Mouse (Mus musculus) lung, embryonic 15.5 days (tissue): ENCODE measurements at regions not wholly inside any gene's neighbourhood (a gene's known extent, or its start where the extent isn't known, plus 50 kb on each side); places are given as distances from the start of the nearest gene placed in this dataset.

Experiments
- ATAC-seq: fragments of 200-750 bp; cut with Nextera tagmentation; 2 replicates; pipeline ENCODE4 v1.8.0; 2017; ENCODE audit warnings: moderate number of reproducible peaks, borderline replicate concordance; ENCODE audit not compliant: low FRiP score, low TSS enrichment; ENCODE audit errors: extremely low read depth
- H3K27ac ChIP-seq: fragments of 300-500 bp; sonication (generic); 2 replicates; pipeline ENCODE4 v1.5.1; 2015; ENCODE audit warnings: moderate library complexity, mild to moderate bottlenecking, inconsistent platforms
- H3K27me3 ChIP-seq: fragments of 300-500 bp; sonication (generic); 2 replicates; pipeline ENCODE4 v1.6.1; 2015; ENCODE audit warnings: inconsistent platforms
- H3K36me3 ChIP-seq: fragments of 300-500 bp; sonication (generic); 2 replicates; pipeline ENCODE4 v1.6.1; 2015; ENCODE audit warnings: inconsistent platforms
- H3K4me1 ChIP-seq: fragments of 300-500 bp; sonication (generic); 2 replicates; pipeline ENCODE4 v1.6.1; 2015; ENCODE audit warnings: inconsistent platforms
- H3K4me2 ChIP-seq: fragments of 300-500 bp; sonication (generic); 2 replicates; pipeline ENCODE4 v1.6.1; 2015; ENCODE audit warnings: inconsistent platforms, mild to moderate bottlenecking, moderate library complexity
- H3K4me3 ChIP-seq: fragments of 300-500 bp; sonication (generic); 2 replicates; pipeline ENCODE4 v1.5.1; 2015; ENCODE audit warnings: mild to moderate bottlenecking, inconsistent platforms
- H3K9ac ChIP-seq: fragments of 300-500 bp; sonication (generic); 2 replicates; pipeline ENCODE4 v1.6.1; 2015; ENCODE audit warnings: inconsistent platforms
- H3K9me3 ChIP-seq: fragments of 300-500 bp; sonication (generic); 2 replicates; pipeline ENCODE4 v1.6.1; 2016; ENCODE audit warnings: inconsistent platforms
- WGBS: fragments of 180-500 bp; shearing (Covaris S2); methylation state at CpG from one replicate; pipeline ENCODE4 v1.1.7; 2015; 5-methylcytosine and 5-hydroxymethylcytosine counted together

DNA sequence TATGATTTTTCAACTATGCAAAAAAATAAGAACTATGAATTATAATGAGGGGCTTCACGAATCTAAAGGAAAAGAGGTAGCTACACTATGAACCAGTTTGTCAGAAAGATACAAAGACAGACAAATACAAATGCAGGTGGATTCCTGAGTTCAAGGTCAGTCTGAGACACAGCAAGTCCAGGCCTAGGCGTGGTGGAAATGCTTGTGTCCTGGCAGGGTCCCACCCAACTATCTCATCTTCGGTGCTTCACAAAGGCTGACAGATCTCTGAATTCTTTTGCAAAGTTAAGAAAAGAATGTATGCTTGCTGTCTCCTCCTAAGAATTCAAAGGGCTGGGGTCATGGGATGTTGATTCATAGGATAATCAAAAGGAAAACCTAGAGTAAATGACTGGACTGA is 132.9 kb upstream of the Abca1 start:
- WGBS, result 88% methylated on average over 3 of the region's 3 CpGs

GRCm38 (mm10) chr4:53277741-53278525 is 118.2 kb upstream of the Abca1 start:
- Histone ChIP-seq H3K27ac (no peak overlapping the region), H3K9me3 (no peaks in the 10 kb centered on the region), H3K4me3 (no peak overlapping the region), H3K27me3 (no peaks in the 10 kb centered on the region), H3K36me3 (no peaks in the 10 kb centered on the region), H3K4me1 (peaks cover 3% of the 10 kb centered on the region; the same call in 1 of the 2 replicates), H3K9ac (no peak overlapping the region), H3K4me2 (no peak overlapping the region)
- ATAC-seq, result no peak
- WGBS, result 36% methylated on average over 12 of the region's 12 CpGs

More for the DNA sequence above, 132.9 kb upstream of the Abca1 start:
- Histone ChIP-seq H3K36me3 (no peaks in the 10 kb centered on the region), H3K27ac (no peak overlapping the region), H3K4me2 (no peak overlapping the region), H3K27me3 (no peaks in the 10 kb centered on the region), H3K4me3 (no peak overlapping the region), H3K9ac (no peak overlapping the region), H3K9me3 (0 out of 2 replicates have a peak, but pooled peaks cover 3% of the 10 kb centered on the region), H3K4me1 (no peaks in the 10 kb centered on the region)
- no peak for ATAC-seq

- no peaks in the 10 kb centered on the region for H3K27me3 ChIP-seq
- H3K36me3 ChIP-seq, result no peaks in the 10 kb centered on the region
- no peak overlapping the region for H3K4me2 ChIP-seq
- H3K4me1 ChIP-seq, result no peaks in the 10 kb centered on the region
- peak; percentile 46; the same call in 1 of the 2 replicates for ATAC-seq
- 73% methylated on average over 10 of the region's 10 CpGs for WGBS
- H3K9ac ChIP-seq, result no peak overlapping the region
- H3K27ac ChIP-seq, result peak overlapping the region; percentile 70; the same call in 1 of the 2 replicates
- H3K4me3 ChIP-seq, result no peak overlapping the region
- H3K9me3 ChIP-seq, result no peaks in the 10 kb centered on the region
Observed at GRCm38 (mm10) chr4:53270433-53270832, 110.7 kb upstream of the Abca1 start.

- H3K36me3 ChIP-seq, result no peaks in the 10 kb centered on the region
- ATAC-seq, result peak; percentile 72; the same call in 1 of the 2 replicates
- no peaks in the 10 kb centered on the region for H3K27me3 ChIP-seq
- no peak overlapping the region for H3K9ac ChIP-seq
- no peak overlapping the region for H3K4me2 ChIP-seq
- 51% methylated on average over 5 of the region's 5 CpGs for WGBS
- H3K27ac ChIP-seq, result peak overlapping the region; percentile 70
- no peaks in the 10 kb centered on the region for H3K4me1 ChIP-seq
- H3K4me3 ChIP-seq, result no peak overlapping the region
- no peaks in the 10 kb centered on the region for H3K9me3 ChIP-seq
Observed at GRCm38 (mm10) chr4:53269999-53270398, 110.3 kb upstream of the Abca1 start.

DNA sequence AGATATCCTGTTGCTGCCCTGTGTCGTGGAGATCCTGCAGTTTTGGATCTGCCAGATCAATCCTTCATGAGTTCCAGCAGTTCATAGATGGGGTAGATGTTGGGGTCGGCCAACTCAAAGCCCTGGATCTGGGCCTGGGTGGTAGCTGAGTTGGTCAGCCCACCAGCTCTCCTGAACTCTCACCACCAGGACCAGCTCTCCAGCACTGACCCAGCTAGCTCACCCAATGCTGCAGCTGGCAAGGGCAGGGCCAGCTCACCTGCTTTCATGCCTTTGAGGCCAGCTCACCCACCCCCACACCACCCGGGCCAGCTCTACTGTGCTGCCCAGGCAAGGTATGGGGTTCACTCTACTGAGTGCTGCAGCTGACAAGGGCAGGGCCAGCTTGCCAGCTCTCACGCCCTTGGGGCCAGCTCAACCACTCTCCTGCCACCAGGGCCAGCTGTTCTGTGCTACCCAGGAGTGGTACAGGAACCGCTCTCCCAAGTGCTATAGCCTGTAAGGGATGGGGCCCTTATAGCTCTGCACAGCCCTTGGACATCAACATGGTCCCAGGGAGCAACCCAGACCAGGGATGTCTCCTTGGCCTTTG is 109.7 kb upstream of the Abca1 start:
- Histone ChIP-seq H3K27ac (peak overlapping the region; percentile 70), H3K4me1 (peaks cover 3% of the 10 kb centered on the region), H3K9ac (no peak overlapping the region), H3K9me3 (no peaks in the 10 kb centered on the region), H3K4me3 (no peak overlapping the region), H3K4me2 (no peak overlapping the region), H3K27me3 (no peaks in the 10 kb centered on the region), H3K36me3 (no peaks in the 10 kb centered on the region)
- WGBS, result 86% methylated on average over 5 of the region's 5 CpGs
- peak; percentile 37; the same call in 1 of the 2 replicates for ATAC-seq

DNA sequence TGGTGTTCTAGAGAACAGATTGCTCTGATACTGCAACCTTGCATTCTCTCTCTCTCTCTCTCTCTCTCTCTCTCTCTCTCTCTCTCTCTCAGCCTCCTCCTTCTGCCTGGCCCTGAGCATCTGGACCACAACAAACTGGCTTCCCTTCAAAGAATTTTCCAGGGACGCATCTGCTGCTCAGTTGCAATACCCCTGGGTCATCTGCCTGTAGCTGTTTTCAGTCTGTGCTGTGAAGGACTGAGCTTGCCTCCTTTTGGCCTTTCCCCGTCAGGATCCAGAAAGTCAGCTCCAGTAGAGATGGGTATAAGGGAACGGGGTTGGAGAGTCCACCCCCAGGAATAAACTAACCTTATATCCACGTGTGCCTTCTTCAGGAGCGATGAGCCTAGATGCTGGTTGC is 105.2 kb upstream of the Abca1 start:
- no peak for ATAC-seq
- H3K36me3 ChIP-seq, result no peaks in the 10 kb centered on the region

DNA sequence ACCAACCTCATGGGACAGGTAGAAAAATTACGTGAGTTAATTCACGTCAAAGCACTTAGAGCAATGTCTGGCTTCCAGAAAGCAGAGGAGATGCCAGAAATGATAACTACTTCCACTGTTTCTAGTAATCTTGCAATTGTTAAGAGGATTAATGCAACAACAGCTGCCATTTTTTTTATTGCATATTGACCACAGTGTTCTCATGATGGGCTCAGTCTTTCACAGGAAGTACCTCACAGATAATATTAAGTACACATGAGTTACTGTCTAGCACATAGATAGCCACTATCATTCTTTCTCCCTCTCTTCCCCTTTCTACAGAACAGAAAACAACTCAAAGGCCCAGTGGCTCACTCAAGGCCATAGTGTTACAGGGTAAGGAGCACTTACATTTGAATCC is 104.8 kb upstream of the Abca1 start:
- WGBS, result 65% methylated on average over 2 of the region's 2 CpGs
- ATAC-seq, result no peak

More for the DNA sequence above, 105.2 kb upstream of the Abca1 start:
- Histone ChIP-seq H3K4me2 (no peak overlapping the region), H3K4me3 (no peak overlapping the region), H3K27me3 (no peaks in the 10 kb centered on the region), H3K27ac (no peak overlapping the region), H3K9me3 (no peaks in the 10 kb centered on the region), H3K4me1 (peaks cover 18% of the 10 kb centered on the region), H3K9ac (no peak overlapping the region)
- 76% methylated on average over 5 of the region's 5 CpGs for WGBS

GRCm38 (mm10) chr4:53263776-53264175 is 104.1 kb upstream of the Abca1 start:
- H3K4me1 ChIP-seq, result peaks cover 18% of the 10 kb centered on the region
- H3K27ac ChIP-seq, result peak overlapping the region; percentile 9; the same call in 1 of the 2 replicates
- H3K4me2 ChIP-seq, result 0 out of 2 replicates have a peak overlapping the region, but pooled peaks have one; percentile 4
- no peaks in the 10 kb centered on the region for H3K27me3 ChIP-seq
- no peak overlapping the region for H3K4me3 ChIP-seq
- no peak overlapping the region for H3K9ac ChIP-seq
- no peaks in the 10 kb centered on the region for H3K9me3 ChIP-seq
- peak; percentile 95 for ATAC-seq
- 17% methylated on average over 13 of the region's 13 CpGs for WGBS
- no peaks in the 10 kb centered on the region for H3K36me3 ChIP-seq

More for the DNA sequence above, 104.8 kb upstream of the Abca1 start:
- no peaks in the 10 kb centered on the region for H3K9me3 ChIP-seq
- no peaks in the 10 kb centered on the region for H3K36me3 ChIP-seq
- no peak overlapping the region for H3K4me2 ChIP-seq
- no peak overlapping the region for H3K27ac ChIP-seq
- H3K4me1 ChIP-seq, result peaks cover 18% of the 10 kb centered on the region
- no peaks in the 10 kb centered on the region for H3K27me3 ChIP-seq
- no peak overlapping the region for H3K9ac ChIP-seq
- H3K4me3 ChIP-seq, result no peak overlapping the region

DNA sequence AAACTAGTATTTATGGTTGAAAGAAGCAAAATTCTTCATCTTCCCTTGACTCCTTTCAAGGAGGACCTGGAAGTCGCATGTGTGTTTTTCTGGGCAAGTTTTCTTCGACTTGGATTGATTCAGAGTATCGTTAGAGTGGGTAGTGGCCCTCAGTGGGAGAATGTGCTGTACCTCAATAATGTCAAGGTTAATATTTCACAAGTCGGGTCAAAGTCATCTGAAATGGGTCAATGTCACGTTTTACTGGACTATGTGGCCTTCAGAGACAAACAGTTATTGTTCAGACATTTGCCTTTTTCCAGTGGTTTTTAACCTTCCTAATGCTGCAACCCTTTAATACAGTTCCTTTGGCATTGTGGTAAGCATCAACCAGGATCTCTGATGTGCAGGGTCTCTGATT is 102.8 kb upstream of the Abca1 start:
- Histone ChIP-seq H3K4me3 (no peak overlapping the region), H3K4me2 (no peak overlapping the region), H3K27me3 (no peaks in the 10 kb centered on the region), H3K27ac (no peak overlapping the region), H3K4me1 (peaks cover 18% of the 10 kb centered on the region), H3K9me3 (no peaks in the 10 kb centered on the region), H3K9ac (no peak overlapping the region), H3K36me3 (no peaks in the 10 kb centered on the region)
- ATAC-seq, result no peak
- 85% methylated on average over 5 of the region's 5 CpGs for WGBS

GRCm38 (mm10) chr4:53261556-53262140 is 102.0 kb upstream of the Abca1 start:
- WGBS, result 63% methylated on average over 6 of the region's 6 CpGs
- Histone ChIP-seq H3K9me3 (no peaks in the 10 kb centered on the region), H3K4me2 (no peak overlapping the region), H3K36me3 (no peaks in the 10 kb centered on the region), H3K27ac (no peak overlapping the region), H3K4me1 (peaks cover 18% of the 10 kb centered on the region), H3K9ac (no peak overlapping the region), H3K4me3 (no peak overlapping the region), H3K27me3 (no peaks in the 10 kb centered on the region)
- ATAC-seq, result no peak

GRCm38 (mm10) chr4:53258975-53259374 is 99.3 kb upstream of the Abca1 start:
- 87% methylated on average over 6 of the region's 6 CpGs for WGBS
- Histone ChIP-seq H3K36me3 (no peaks in the 10 kb centered on the region), H3K4me2 (no peak overlapping the region), H3K9me3 (no peaks in the 10 kb centered on the region), H3K27ac (no peak overlapping the region), H3K4me1 (peaks cover 11% of the 10 kb centered on the region), H3K4me3 (no peak overlapping the region), H3K9ac (no peak overlapping the region), H3K27me3 (no peaks in the 10 kb centered on the region)
- ATAC-seq, result no peak

DNA sequence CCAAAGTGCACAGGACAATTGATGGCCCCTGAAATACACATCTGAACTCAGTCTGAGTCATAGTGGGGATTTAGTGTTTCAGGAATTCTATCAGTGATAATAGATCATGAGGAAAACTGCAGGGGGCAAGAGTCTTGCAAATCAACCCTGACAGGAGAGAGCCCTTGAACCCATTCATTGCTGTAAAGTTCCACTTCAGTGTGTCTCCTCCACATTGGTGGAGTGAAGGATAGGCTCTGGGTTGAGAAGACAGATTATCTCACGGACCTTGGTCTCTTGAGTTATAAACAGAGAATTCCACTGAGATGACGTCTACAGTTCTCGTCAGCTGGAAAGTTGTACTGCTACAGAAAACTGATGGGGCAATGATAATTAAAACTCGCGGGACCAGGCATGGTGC is 97.3 kb upstream of the Abca1 start:
- no peaks in the 10 kb centered on the region for H3K9me3 ChIP-seq
- 61% methylated on average over 5 of the region's 5 CpGs for WGBS

More for the DNA sequence above, 97.3 kb upstream of the Abca1 start:
- H3K27me3 ChIP-seq, result no peaks in the 10 kb centered on the region
- H3K4me3 ChIP-seq, result no peak overlapping the region
- ATAC-seq, result no peak
- no peak overlapping the region for H3K9ac ChIP-seq
- H3K27ac ChIP-seq, result no peak overlapping the region
- no peak overlapping the region for H3K4me2 ChIP-seq
- no peaks in the 10 kb centered on the region for H3K36me3 ChIP-seq
- no peaks in the 10 kb centered on the region for H3K4me1 ChIP-seq
